Mouse (Mus musculus): Measurements from ENCODE around the gene Akt3.

GRCm38 (mm10) chr1:177089048-177089447 is 169.0 kb downstream of the Akt3 start:
- TF ChIP-seq POLR2A (IDR thresholded peaks at IDR 0.05; ENCODE audit: borderline replicate concordance, control insufficient read depth, low read depth, low read length), result no peak
- TF ChIP-seq CTCF (IDR thresholded peaks at IDR 0.05; ENCODE audit: control insufficient read depth, insufficient read depth, low read length), result no peak
